Mouse (Mus musculus): ENCODE data around the gene Tsen34. TPM values are rescaled to one million over a fixed set of nuclear protein-coding genes. Genes with fewer than 3 reads are reported as not detected.

Tsen34 gene
- polyA plus RNA-seq (2017; shearing (Covaris generic)): 10 to 100 TPM in 1 of 2 experiments, 1 to 10 TPM in 1; 9.2 to 11.2 TPM

- peak; percentile 3 for ATAC-seq
Measured at GRCm38 (mm10) chr7:3692382-3692986, at the start of gene Tsen34. Gene Tsen34, plus strand, starts transcription at chr7:3692863.

- ATAC-seq: no peak
Measured at GRCm38 (mm10) chr7:3643412-3643811, 49.3 kb upstream of the Tsen34 start.

- ATAC-seq: no peak
Measured at GRCm38 (mm10) chr7:3643843-3644242, 48.8 kb upstream of the Tsen34 start.

GRCm38 (mm10) chr7:3644348-3644671, 48.4 kb upstream of the Tsen34 start:
- ATAC-seq: no peak

GRCm38 (mm10) chr7:3644672-3645487, 47.8 kb upstream of the Tsen34 start, which contains the start of gene Cnot3:
Gene Cnot3, plus strand, starts transcription at chr7:3645268.
- ATAC-seq: peak; percentile 86

- ATAC-seq: no peak
Measured at GRCm38 (mm10) chr7:3645488-3646025, 47.1 kb upstream of the Tsen34 start.

- no peak for ATAC-seq
Measured at GRCm38 (mm10) chr7:3646188-3646587, 46.5 kb upstream of the Tsen34 start.

- no peak for ATAC-seq
Measured at GRCm38 (mm10) chr7:3646641-3647040, 46.0 kb upstream of the Tsen34 start.

- no peak for ATAC-seq
Measured at GRCm38 (mm10) chr7:3656966-3657365, 35.7 kb upstream of the Tsen34 start.

GRCm38 (mm10) chr7:3658578-3658977, 34.1 kb upstream of the Tsen34 start:
- ATAC-seq: no peak

GRCm38 (mm10) chr7:3664524-3665214, 28.0 kb upstream of the Tsen34 start:
- ATAC-seq: no peak

- ATAC-seq: peak; percentile 97
Measured at GRCm38 (mm10) chr7:3665215-3666114, 27.2 kb upstream of the Tsen34 start, which contains the start of gene Leng1. Gene Leng1, minus strand, starts transcription at chr7:3665840.

- ATAC-seq: no peak
Measured at GRCm38 (mm10) chr7:3666921-3667391, 25.7 kb upstream of the Tsen34 start.

GRCm38 (mm10) chr7:3674507-3675227, 18.0 kb upstream of the Tsen34 start:
- peak; percentile 97 for ATAC-seq

- ATAC-seq: no peak
Measured at GRCm38 (mm10) chr7:3675228-3675548, 17.5 kb upstream of the Tsen34 start.

GRCm38 (mm10) chr7:3676371-3676770, 16.3 kb upstream of the Tsen34 start:
- ATAC-seq: no peak

GRCm38 (mm10) chr7:3677342-3677741, 15.3 kb upstream of the Tsen34 start, which contains the start of gene Tmc4:
Gene Tmc4, minus strand, starts transcription at chr7:3677553.
- ATAC-seq: no peak

- ATAC-seq: no peak
Measured at GRCm38 (mm10) chr7:3683908-3684550, 8.6 kb upstream of the Tsen34 start.

GRCm38 (mm10) chr7:3684698-3685097, 8.0 kb upstream of the Tsen34 start:
- no peak for ATAC-seq

GRCm38 (mm10) chr7:3685400-3686187, 7.1 kb upstream of the Tsen34 start:
- ATAC-seq: no peak
